16 mouse cellular contexts compared by ENCODE assay signal in the genomic region with DNA sequence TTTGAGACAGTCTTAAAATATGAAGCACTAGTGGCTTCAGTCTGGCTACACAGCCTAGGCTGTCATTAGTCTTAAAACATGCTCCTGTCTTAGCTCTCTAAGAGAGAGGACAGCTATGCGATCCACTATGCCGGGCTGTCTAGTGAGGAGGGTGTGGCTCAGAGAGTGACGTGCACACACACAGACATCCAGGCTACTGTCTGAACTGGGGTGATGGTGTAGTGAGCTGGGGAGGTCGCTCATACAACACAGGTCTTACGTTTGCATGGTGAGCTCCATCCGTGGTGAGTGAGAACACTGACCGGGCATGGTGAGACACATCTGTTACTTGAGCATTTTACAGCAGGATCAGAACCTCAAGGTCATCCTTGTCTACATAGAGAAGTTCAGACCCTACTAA. TPM values are rescaled to one million over a fixed set of nuclear protein-coding genes. Genes with fewer than 3 reads are reported as not detected.
DNase-seq lines count a peak whose midpoint lies in the region; ATAC-seq lines count a peak whose summit lies in the region.
"Had no signal": no experiment of that assay in that cellular context is flagged by ENCODE, and none has a peak within 500 bp of the region (broad histone marks: within the 10 kb centered on the region; RNA-seq: fewer than 3 reads in every experiment).

No protein-coding gene starts in this region.

- no peaks in the 10 kb centered on the region for H3K9me3 ChIP-seq in forebrain, embryonic 13.5 days (replicated peaks)
- no peaks in the 10 kb centered on the region for H3K9me3 ChIP-seq in forebrain, embryonic 11.5 days (ENCODE audit: control insufficient read depth, low read length)
- no peaks in the 10 kb centered on the region for H3K9me3 ChIP-seq in embryonic facial prominence, embryonic 14.5 days (ENCODE audit: control insufficient read depth, low read length)
- no peaks in the 10 kb centered on the region for H3K9me3 ChIP-seq in liver, embryonic 12.5 days (replicated peaks)
- H3K9me3 ChIP-seq: hindbrain, embryonic 12.5 days; midbrain, embryonic 15.5 days had no signal

- ATAC-seq in forebrain, embryonic 13.5 days = no peak
- no peak for ATAC-seq in forebrain, embryonic 11.5 days (replicated peaks; ENCODE audit: low FRiP score)
- no peak for ATAC-seq in embryonic facial prominence, embryonic 14.5 days (ENCODE audit: low read depth)
- ATAC-seq in liver, embryonic 12.5 days = no peak
- no peak for ATAC-seq in granulocyte monocyte progenitor cell, adult 5-6 weeks (replicated peaks; ENCODE audit: poor library complexity, severe bottlenecking)

- H3K4me2 ChIP-seq in forebrain, embryonic 13.5 days = peak overlapping the region; percentile 66; the same call in 1 of the 2 replicates
- H3K4me2 ChIP-seq in forebrain, embryonic 11.5 days (ENCODE audit: low read depth, low read length, severe bottlenecking) = no peak overlapping the region
- H3K4me2 ChIP-seq in embryonic facial prominence, embryonic 14.5 days (ENCODE audit: low read depth, low read length) = peak overlapping the region; percentile 77
- peak overlapping the region; percentile 74 for H3K4me2 ChIP-seq in liver, embryonic 12.5 days

- H3K4me1 ChIP-seq in forebrain, embryonic 13.5 days = peaks cover 20% of the 10 kb centered on the region
- 0 out of 2 replicates have a peak, but pooled peaks cover 5% of the 10 kb centered on the region for H3K4me1 ChIP-seq in forebrain, embryonic 11.5 days (replicated peaks; ENCODE audit: control insufficient read depth, insufficient read depth, low read length)
- H3K4me1 ChIP-seq in embryonic facial prominence, embryonic 14.5 days (ENCODE audit: control insufficient read depth, insufficient read depth, low read length) = peaks cover 12% of the 10 kb centered on the region; the same call in 1 of the 2 replicates
- peaks cover 56% of the 10 kb centered on the region for H3K4me1 ChIP-seq in liver, embryonic 12.5 days

- 0 out of 2 replicates have a peak, but pooled peaks cover 3% of the 10 kb centered on the region for H3K27me3 ChIP-seq in forebrain, embryonic 13.5 days
- H3K27me3 ChIP-seq in forebrain, embryonic 11.5 days (ENCODE audit: control insufficient read depth, insufficient read depth, low read length) = no peaks in the 10 kb centered on the region; the same call in 1 of the 2 replicates
- H3K27me3 ChIP-seq in embryonic facial prominence, embryonic 14.5 days (replicated peaks; ENCODE audit: control insufficient read depth, insufficient read depth, low read length) = 0 out of 2 replicates have a peak, but pooled peaks cover 6% of the 10 kb centered on the region
- peaks cover 11% of the 10 kb centered on the region for H3K27me3 ChIP-seq in liver, embryonic 12.5 days (replicated peaks)

- no peak for DNase-seq in forebrain, embryonic 11.5 days (ENCODE audit: low spot score)
- peak; percentile 6 for DNase-seq in kidney, postnatal 10 days
- DNase-seq in kidney, postnatal 4 days = no peak
- no peak for DNase-seq in embryonic facial prominence, embryonic 14.5 days (ENCODE audit: low spot score)
- DNase-seq in layer of hippocampus, postnatal 36 days = no peak
- DNase-seq: adrenal gland, adult 2 months; gastrocnemius, postnatal 36 days; lung, postnatal 14 days; right cerebral cortex, postnatal 4 days; thymus, postnatal 25 days had no signal

- H3K9ac ChIP-seq in forebrain, embryonic 13.5 days = no peak overlapping the region
- H3K9ac ChIP-seq in forebrain, embryonic 11.5 days (ENCODE audit: low read length) = no peak overlapping the region
- no peak overlapping the region for H3K9ac ChIP-seq in embryonic facial prominence, embryonic 14.5 days (ENCODE audit: low read depth, low read length)
- 0 out of 2 replicates have a peak overlapping the region, but pooled peaks have one; percentile 81 for H3K9ac ChIP-seq in liver, embryonic 12.5 days

- H3K36me3 ChIP-seq in forebrain, embryonic 13.5 days (ENCODE audit: poor library complexity, severe bottlenecking) = 0 out of 2 replicates have a peak, but pooled peaks cover 4% of the 10 kb centered on the region
- H3K36me3 ChIP-seq in forebrain, embryonic 11.5 days (ENCODE audit: control insufficient read depth, insufficient read depth, low read length) = no peaks in the 10 kb centered on the region; the same call in 1 of the 2 replicates
- no peaks in the 10 kb centered on the region for H3K36me3 ChIP-seq in embryonic facial prominence, embryonic 14.5 days (ENCODE audit: control insufficient read depth, insufficient read depth, low read length)
- H3K36me3 ChIP-seq in liver, embryonic 12.5 days = peaks cover 12% of the 10 kb centered on the region; the same call in 1 of the 2 replicates
- H3K36me3 ChIP-seq: hindbrain, embryonic 12.5 days; midbrain, embryonic 15.5 days had no signal

- no peak overlapping the region for H3K4me3 ChIP-seq in forebrain, embryonic 13.5 days
- H3K4me3 ChIP-seq in forebrain, embryonic 11.5 days (ENCODE audit: low read depth, low read length) = no peak overlapping the region
- no peak overlapping the region for H3K4me3 ChIP-seq in embryonic facial prominence, embryonic 14.5 days (ENCODE audit: low read depth, low read length)
- no peak overlapping the region for H3K4me3 ChIP-seq in liver, embryonic 12.5 days

- H3K27ac ChIP-seq in forebrain, embryonic 13.5 days = no peak overlapping the region
- no peak overlapping the region for H3K27ac ChIP-seq in forebrain, embryonic 11.5 days (ENCODE audit: low read depth, low read length)
- peak overlapping the region; percentile 63; the same call in 1 of the 2 replicates for H3K27ac ChIP-seq in embryonic facial prominence, embryonic 14.5 days (replicated peaks; ENCODE audit: low read depth, low read length)
- peak overlapping the region; percentile 78 for H3K27ac ChIP-seq in liver, embryonic 12.5 days
- H3K27ac ChIP-seq: midbrain, embryonic 15.5 days had no signal

- WGBS in forebrain, embryonic 13.5 days = 91% methylated on average over 7 of the region's 7 CpGs
- 90% methylated on average over 7 of the region's 7 CpGs for WGBS in forebrain, embryonic 11.5 days
- 82% methylated on average over 7 of the region's 7 CpGs for WGBS in embryonic facial prominence, embryonic 14.5 days
- 60% methylated on average over 7 of the region's 7 CpGs for WGBS in liver, embryonic 12.5 days (ENCODE audit: insufficient replicate concordance)

RNA-seq across cellular contexts. Expression of a gene that starts 0.9 kb away (rescaled TPM):
- 50.2 and 59.5 TPM in 2 replicates for polyA plus RNA-seq in forebrain, embryonic 13.5 days (2015; fragmentation: Nextera tagmentation; extraction: Ambion mirVana)
- 42.5 and 45.1 TPM in 2 replicates for polyA plus RNA-seq in forebrain, embryonic 11.5 days (2014; fragmentation: Nextera tagmentation; extraction: Ambion mirVana)
- 46.4 and 55.2 TPM in 2 replicates for polyA plus RNA-seq in embryonic facial prominence, embryonic 14.5 days (2014; fragmentation: Nextera tagmentation; extraction: Ambion mirVana)
- polyA plus RNA-seq in liver, embryonic 12.5 days (2016; fragmentation: Nextera tagmentation; extraction: Ambion mirVana) = 37.7 and 39.4 TPM in 2 replicates
- total RNA-seq in layer of hippocampus, postnatal 36 days (2021) = 10 to 100 TPM; 43.5 to 57.1 TPM
- total RNA-seq in granulocyte monocyte progenitor cell, adult 5-6 weeks (2014; fragmentation: Nextera tagmentation) = 15.6 and 29.6 TPM in 2 replicates
- total RNA-seq in granulocyte monocyte progenitor cell, adult 5-6 weeks (2017) = 9.4 and 21.4 TPM in 2 replicates

RNA-seq across cellular contexts. Expression of a gene that starts 31.7 kb away (rescaled TPM):
- 0.23 and 0.45 TPM in 2 replicates for polyA plus RNA-seq in forebrain, embryonic 13.5 days (2015; fragmentation: Nextera tagmentation; extraction: Ambion mirVana)
- polyA plus RNA-seq in forebrain, embryonic 11.5 days (2014; fragmentation: Nextera tagmentation; extraction: Ambion mirVana) = 0.67 and 1.1 TPM in 2 replicates
- polyA plus RNA-seq in embryonic facial prominence, embryonic 14.5 days (2014; fragmentation: Nextera tagmentation; extraction: Ambion mirVana) = 4.9 and 5.1 TPM in 2 replicates
- 0.23 and 0.36 TPM in 2 replicates for polyA plus RNA-seq in liver, embryonic 12.5 days (2016; fragmentation: Nextera tagmentation; extraction: Ambion mirVana)
- total RNA-seq in layer of hippocampus, postnatal 36 days (2021) = under 1 TPM; 0.27 to 0.38 TPM
- not detected in 2 replicates for total RNA-seq in granulocyte monocyte progenitor cell, adult 5-6 weeks (2014; fragmentation: Nextera tagmentation)
- not detected in 2 replicates for total RNA-seq in granulocyte monocyte progenitor cell, adult 5-6 weeks (2017)
- polyA plus RNA-seq: stomach, embryonic 14.5 days had no signal

RNA-seq across cellular contexts. Expression of a gene that starts 31.9 kb away (rescaled TPM):
- polyA plus RNA-seq in forebrain, embryonic 13.5 days (2015; fragmentation: Nextera tagmentation; extraction: Ambion mirVana) = 47.4 and 48.0 TPM in 2 replicates
- polyA plus RNA-seq in forebrain, embryonic 11.5 days (2014; fragmentation: Nextera tagmentation; extraction: Ambion mirVana) = 40.5 and 41.9 TPM in 2 replicates
- polyA plus RNA-seq in embryonic facial prominence, embryonic 14.5 days (2014; fragmentation: Nextera tagmentation; extraction: Ambion mirVana) = 45.1 and 54.0 TPM in 2 replicates
- polyA plus RNA-seq in liver, embryonic 12.5 days (2016; fragmentation: Nextera tagmentation; extraction: Ambion mirVana) = 25.1 and 28.8 TPM in 2 replicates
- total RNA-seq in layer of hippocampus, postnatal 36 days (2021) = 10 to 100 TPM; 43.9 to 50.8 TPM
- total RNA-seq in granulocyte monocyte progenitor cell, adult 5-6 weeks (2014; fragmentation: Nextera tagmentation) = 26.6 and 53.7 TPM in 2 replicates
- total RNA-seq in granulocyte monocyte progenitor cell, adult 5-6 weeks (2017) = 34.3 and 40.0 TPM in 2 replicates

RNA-seq across cellular contexts. Expression of a gene that starts 32.3 kb away (rescaled TPM):
- polyA plus RNA-seq in forebrain, embryonic 13.5 days (2015; fragmentation: Nextera tagmentation; extraction: Ambion mirVana) = 12.2 and 14.2 TPM in 2 replicates
- 15.2 and 17.6 TPM in 2 replicates for polyA plus RNA-seq in forebrain, embryonic 11.5 days (2014; fragmentation: Nextera tagmentation; extraction: Ambion mirVana)
- polyA plus RNA-seq in embryonic facial prominence, embryonic 14.5 days (2014; fragmentation: Nextera tagmentation; extraction: Ambion mirVana) = 13.0 and 17.1 TPM in 2 replicates
- polyA plus RNA-seq in liver, embryonic 12.5 days (2016; fragmentation: Nextera tagmentation; extraction: Ambion mirVana) = 9.6 and 9.8 TPM in 2 replicates
- total RNA-seq in layer of hippocampus, postnatal 36 days (2021) = 10 to 100 TPM; 14.0 to 15.3 TPM
- 4.8 and 6.9 TPM in 2 replicates for total RNA-seq in granulocyte monocyte progenitor cell, adult 5-6 weeks (2014; fragmentation: Nextera tagmentation)
- total RNA-seq in granulocyte monocyte progenitor cell, adult 5-6 weeks (2017) = 5.9 and 11.6 TPM in 2 replicates

RNA-seq across cellular contexts. Expression of a gene that starts 40.1 kb away (rescaled TPM):
- polyA plus RNA-seq in forebrain, embryonic 13.5 days (2015; fragmentation: Nextera tagmentation; extraction: Ambion mirVana) = 33.4 and 37.4 TPM in 2 replicates
- 20.7 and 23.9 TPM in 2 replicates for polyA plus RNA-seq in forebrain, embryonic 11.5 days (2014; fragmentation: Nextera tagmentation; extraction: Ambion mirVana)
- 18.7 and 20.4 TPM in 2 replicates for polyA plus RNA-seq in embryonic facial prominence, embryonic 14.5 days (2014; fragmentation: Nextera tagmentation; extraction: Ambion mirVana)
- 30.9 and 33.0 TPM in 2 replicates for polyA plus RNA-seq in liver, embryonic 12.5 days (2016; fragmentation: Nextera tagmentation; extraction: Ambion mirVana)
- 10 to 100 TPM; 25.4 to 30.5 TPM for total RNA-seq in layer of hippocampus, postnatal 36 days (2021)
- 37.0 and 64.5 TPM in 2 replicates for total RNA-seq in granulocyte monocyte progenitor cell, adult 5-6 weeks (2014; fragmentation: Nextera tagmentation)
- total RNA-seq in granulocyte monocyte progenitor cell, adult 5-6 weeks (2017) = 8.7 and 9.4 TPM in 2 replicates

Comparison
In these comparisons a context has a peak if more than half of its experiments do, and no peak if none do; other contexts are left out.
1. H3K27ac ChIP-seq: peak in embryonic facial prominence, embryonic 14.5 days (single experiment) and liver, embryonic 12.5 days (single experiment); none in forebrain, embryonic 13.5 days (single experiment) and forebrain, embryonic 11.5 days (single experiment).